ENCODE assay signal across 11 mouse cellular contexts in genomic region chr3:51327429-51327797, GRCm38 (mm10). TPM values are rescaled to one million over a fixed set of nuclear protein-coding genes. Genes with fewer than 3 reads are reported as not detected.
DNase-seq lines count a peak whose midpoint lies in the region; ATAC-seq and TF ChIP-seq lines count a peak whose summit lies in the region.
"Had no signal": no experiment of that assay in that cellular context is flagged by ENCODE, and none has a peak within 500 bp of the region (broad histone marks: within the 10 kb centered on the region; RNA-seq: fewer than 3 reads in every experiment).

No protein-coding gene starts in this region.

- H3K27me3 ChIP-seq in heart, embryonic 16.5 days (ENCODE audit: control insufficient read depth, insufficient read depth, low read length) = no peaks in the 10 kb centered on the region
- H3K27me3 ChIP-seq in heart, embryonic 11.5 days (ENCODE audit: control insufficient read depth, insufficient read depth, low read length) = no peaks in the 10 kb centered on the region
- H3K27me3 ChIP-seq in midbrain, postnatal 0 days (ENCODE audit: insufficient read depth, low read length) = no peaks in the 10 kb centered on the region
- no peaks in the 10 kb centered on the region for H3K27me3 ChIP-seq in midbrain, embryonic 11.5 days (ENCODE audit: control insufficient read depth, insufficient read depth, low read length)
- H3K27me3 ChIP-seq in forebrain, embryonic 15.5 days = no peaks in the 10 kb centered on the region
- no peaks in the 10 kb centered on the region for H3K27me3 ChIP-seq in stomach, postnatal 0 days (ENCODE audit: control insufficient read depth, insufficient read depth, low read length)
- H3K27me3 ChIP-seq: midbrain, embryonic 13.5 days; stomach, embryonic 15.5 days had no signal

- H3K27ac ChIP-seq in heart, embryonic 16.5 days (ENCODE audit: low read length) = 0 out of 2 replicates have a peak overlapping the region, but pooled peaks have one; percentile 4
- H3K27ac ChIP-seq in heart, embryonic 11.5 days (ENCODE audit: low read depth, low read length) = no peak overlapping the region
- no peak overlapping the region for H3K27ac ChIP-seq in midbrain, postnatal 0 days (ENCODE audit: low read depth, low read length)
- no peak overlapping the region for H3K27ac ChIP-seq in midbrain, embryonic 11.5 days (ENCODE audit: low read depth, low read length)
- H3K27ac ChIP-seq in forebrain, embryonic 15.5 days (replicated peaks) = peak overlapping the region; percentile 41
- peak overlapping the region; percentile 53 for H3K27ac ChIP-seq in stomach, postnatal 0 days (replicated peaks)
- H3K27ac ChIP-seq: midbrain, embryonic 13.5 days; stomach, embryonic 15.5 days had no signal

- TF ChIP-seq EP300 in stomach, postnatal 0 days (optimal IDR thresholded peaks at IDR 0.05) = no peak

- ATAC-seq in heart, embryonic 16.5 days (replicated peaks; ENCODE audit: extremely low read depth, insufficient read depth, low FRiP score) = 0 out of 2 replicates have a peak, but pooled peaks have one; percentile 45
- no peak for ATAC-seq in heart, embryonic 11.5 days (replicated peaks; ENCODE audit: insufficient number of reproducible peaks, low FRiP score, low TSS enrichment)
- ATAC-seq in midbrain, postnatal 0 days (ENCODE audit: low FRiP score) = no peak
- ATAC-seq in midbrain, embryonic 11.5 days (ENCODE audit: low FRiP score) = no peak
- ATAC-seq in forebrain, embryonic 15.5 days (replicated peaks) = peak; percentile 44; the same call in 1 of the 2 replicates
- peak; percentile 73 for ATAC-seq in stomach, postnatal 0 days (ENCODE audit: low FRiP score, low TSS enrichment)

- H3K4me1 ChIP-seq in heart, embryonic 16.5 days (ENCODE audit: control insufficient read depth, insufficient read depth, low read length) = peaks cover 2% of the 10 kb centered on the region; the same call in 1 of the 2 replicates
- H3K4me1 ChIP-seq in heart, embryonic 11.5 days (ENCODE audit: control insufficient read depth, insufficient read depth, low read length) = peaks cover 6% of the 10 kb centered on the region; the same call in 1 of the 2 replicates
- H3K4me1 ChIP-seq in midbrain, postnatal 0 days (ENCODE audit: insufficient read depth, low read length) = no peaks in the 10 kb centered on the region
- H3K4me1 ChIP-seq in midbrain, embryonic 11.5 days (ENCODE audit: control insufficient read depth, insufficient read depth, low read length) = no peaks in the 10 kb centered on the region
- peaks cover 8% of the 10 kb centered on the region for H3K4me1 ChIP-seq in forebrain, embryonic 15.5 days
- no peaks in the 10 kb centered on the region for H3K4me1 ChIP-seq in stomach, postnatal 0 days (replicated peaks; ENCODE audit: control insufficient read depth, insufficient read depth)
- H3K4me1 ChIP-seq: midbrain, embryonic 13.5 days had no signal

- peaks cover 8% of the 10 kb centered on the region for H3K36me3 ChIP-seq in heart, embryonic 16.5 days (ENCODE audit: control insufficient read depth, insufficient read depth)
- H3K36me3 ChIP-seq in heart, embryonic 11.5 days (ENCODE audit: control insufficient read depth, insufficient read depth, low read length) = peaks cover 3% of the 10 kb centered on the region; the same call in 1 of the 2 replicates
- H3K36me3 ChIP-seq in midbrain, postnatal 0 days (ENCODE audit: insufficient read depth, low read length) = no peaks in the 10 kb centered on the region
- H3K36me3 ChIP-seq in midbrain, embryonic 11.5 days (ENCODE audit: control insufficient read depth, insufficient read depth, low read length) = peaks cover 6% of the 10 kb centered on the region
- peaks cover 12% of the 10 kb centered on the region for H3K36me3 ChIP-seq in forebrain, embryonic 15.5 days
- no peaks in the 10 kb centered on the region; the same call in 1 of the 2 replicates for H3K36me3 ChIP-seq in stomach, postnatal 0 days (ENCODE audit: control insufficient read depth, insufficient read depth, low read length)
- H3K36me3 ChIP-seq: stomach, embryonic 15.5 days had no signal

- no peak for DNase-seq in midbrain, postnatal 0 days (ENCODE audit: low spot score)
- no peak for DNase-seq in midbrain, embryonic 11.5 days (ENCODE audit: low spot score, missing footprints)
- no peak for DNase-seq in stomach, postnatal 0 days (ENCODE audit: low spot score)
- no peak for DNase-seq in embryo, embryonic 11 days
- no peak for DNase-seq in urinary bladder, adult 18-20 months (ENCODE audit: low spot score in 2 of 2)

- peak; percentile 38 for TF ChIP-seq CTCF in midbrain, postnatal 0 days (IDR thresholded peaks at IDR 0.05)
- peak; percentile 57 for TF ChIP-seq CTCF in stomach, postnatal 0 days (IDR thresholded peaks at IDR 0.05; ENCODE audit: low read depth)

- no peaks in the 10 kb centered on the region for H3K9me3 ChIP-seq in heart, embryonic 16.5 days (replicated peaks; ENCODE audit: control insufficient read depth, low read length)
- H3K9me3 ChIP-seq in heart, embryonic 11.5 days (replicated peaks; ENCODE audit: control insufficient read depth, low read length) = no peaks in the 10 kb centered on the region
- H3K9me3 ChIP-seq in midbrain, postnatal 0 days (ENCODE audit: low read length) = no peaks in the 10 kb centered on the region
- H3K9me3 ChIP-seq in midbrain, embryonic 11.5 days (ENCODE audit: control insufficient read depth, low read length) = no peaks in the 10 kb centered on the region
- H3K9me3 ChIP-seq in forebrain, embryonic 15.5 days = no peaks in the 10 kb centered on the region
- no peaks in the 10 kb centered on the region for H3K9me3 ChIP-seq in stomach, postnatal 0 days (ENCODE audit: control insufficient read depth, low read length)
- H3K9me3 ChIP-seq: stomach, embryonic 15.5 days had no signal

- 89% methylated on average over 5 of the region's 5 CpGs for WGBS in heart, embryonic 16.5 days
- 92% methylated on average over 5 of the region's 5 CpGs for WGBS in heart, embryonic 11.5 days (ENCODE audit: insufficient replicate concordance)
- 95% methylated on average over 5 of the region's 5 CpGs for WGBS in midbrain, postnatal 0 days
- WGBS in midbrain, embryonic 11.5 days = 94% methylated on average over 5 of the region's 5 CpGs
- 90% methylated on average over 5 of the region's 5 CpGs for WGBS in forebrain, embryonic 15.5 days
- WGBS in stomach, postnatal 0 days = 91% methylated on average over 5 of the region's 5 CpGs

- no peak overlapping the region for H3K4me3 ChIP-seq in heart, embryonic 16.5 days (ENCODE audit: low read length)
- no peak overlapping the region for H3K4me3 ChIP-seq in heart, embryonic 11.5 days (ENCODE audit: low read depth, low read length)
- H3K4me3 ChIP-seq in midbrain, postnatal 0 days (ENCODE audit: low read depth, low read length) = no peak overlapping the region
- no peak overlapping the region for H3K4me3 ChIP-seq in midbrain, embryonic 11.5 days (ENCODE audit: low read depth, low read length)
- no peak overlapping the region for H3K4me3 ChIP-seq in forebrain, embryonic 15.5 days
- no peak overlapping the region for H3K4me3 ChIP-seq in stomach, postnatal 0 days (ENCODE audit: low read depth, low read length)
- H3K4me3 ChIP-seq: erythroblast, embryonic 14.5 days; midbrain, embryonic 13.5 days; stomach, embryonic 15.5 days had no signal

- no peak overlapping the region for H3K9ac ChIP-seq in heart, embryonic 16.5 days (ENCODE audit: low read length)
- H3K9ac ChIP-seq in heart, embryonic 11.5 days (ENCODE audit: low read depth, low read length) = no peak overlapping the region
- H3K9ac ChIP-seq in midbrain, postnatal 0 days (replicated peaks; ENCODE audit: low read length, poor library complexity, severe bottlenecking) = no peak overlapping the region
- no peak overlapping the region for H3K9ac ChIP-seq in midbrain, embryonic 11.5 days (ENCODE audit: low read length)
- H3K9ac ChIP-seq in forebrain, embryonic 15.5 days (replicated peaks) = no peak overlapping the region
- H3K9ac ChIP-seq in stomach, postnatal 0 days (ENCODE audit: low read length) = no peak overlapping the region
- H3K9ac ChIP-seq: midbrain, embryonic 13.5 days; stomach, embryonic 15.5 days had no signal

- H3K4me2 ChIP-seq in heart, embryonic 16.5 days (ENCODE audit: low read depth, low read length) = no peak overlapping the region
- no peak overlapping the region for H3K4me2 ChIP-seq in heart, embryonic 11.5 days
- no peak overlapping the region for H3K4me2 ChIP-seq in midbrain, postnatal 0 days (ENCODE audit: low read depth, low read length, poor library complexity, severe bottlenecking)
- no peak overlapping the region for H3K4me2 ChIP-seq in midbrain, embryonic 11.5 days
- no peak overlapping the region for H3K4me2 ChIP-seq in forebrain, embryonic 15.5 days (replicated peaks)
- no peak overlapping the region for H3K4me2 ChIP-seq in stomach, postnatal 0 days (replicated peaks; ENCODE audit: low read depth)
- H3K4me2 ChIP-seq: midbrain, embryonic 13.5 days; stomach, embryonic 15.5 days had no signal

RNA-seq across cellular contexts. Expression of gene Elf2, which starts 13.1 kb away (rescaled TPM):
- 53.4 and 61.9 TPM in 2 replicates for polyA plus RNA-seq in heart, embryonic 16.5 days (2015; fragmentation: Nextera tagmentation; extraction: Ambion mirVana)
- 44.5 and 48.2 TPM in 2 replicates for polyA plus RNA-seq in heart, embryonic 11.5 days (2014; fragmentation: Nextera tagmentation; extraction: Ambion mirVana)
- 38.7 and 45.6 TPM in 2 replicates for total RNA-seq in midbrain, postnatal 0 days (2014; rRNA removed)
- polyA plus RNA-seq in midbrain, postnatal 0 days (2015; fragmentation: Nextera tagmentation; extraction: Ambion mirVana) = 22.2 and 26.1 TPM in 2 replicates
- polyA plus RNA-seq in midbrain, embryonic 11.5 days (2014; fragmentation: Nextera tagmentation; extraction: Ambion mirVana) = 42.8 and 47.4 TPM in 2 replicates
- 53.6 and 54.8 TPM in 2 replicates for polyA plus RNA-seq in forebrain, embryonic 15.5 days (2015; fragmentation: Nextera tagmentation; extraction: Ambion mirVana)
- 32.4 and 36.3 TPM in 2 replicates for polyA plus RNA-seq in stomach, postnatal 0 days (2015; fragmentation: Nextera tagmentation; extraction: Ambion mirVana)

Comparison
In these comparisons a context has a peak if more than half of its experiments do, and no peak if none do; other contexts are left out.
1. ATAC-seq: peak in heart, embryonic 16.5 days (single experiment), forebrain, embryonic 15.5 days (single experiment) and stomach, postnatal 0 days (single experiment); none in heart, embryonic 11.5 days (single experiment), midbrain, postnatal 0 days (single experiment) and midbrain, embryonic 11.5 days (single experiment).
2. H3K27ac ChIP-seq: peak in heart, embryonic 16.5 days (single experiment), forebrain, embryonic 15.5 days (single experiment) and stomach, postnatal 0 days (single experiment); none in heart, embryonic 11.5 days (single experiment), midbrain, postnatal 0 days (single experiment) and midbrain, embryonic 11.5 days (single experiment).